Mouse (Mus musculus) lung, adult 2 months (tissue): ENCODE data around the gene 4430402I18Rik.

ENCODE experiments used
- CTCF ChIP-seq: fragments of 200-500 bp; IDR thresholded peaks from 2 replicates; pipeline ENCODE4 v1.5.1; 2011; ENCODE audit warnings: mild to moderate bottlenecking, low read length, control low read depth; ENCODE audit not compliant: insufficient read depth
- POLR2A ChIP-seq: fragments of 200-500 bp; IDR thresholded peaks from 2 replicates; pipeline ENCODE4 v1.6.1; 2011; ENCODE audit warnings: low read depth, mild to moderate bottlenecking, control low read depth, low read length, borderline replicate concordance; ENCODE audit errors: extremely low read depth

- TF ChIP-seq POLR2A (no peak), CTCF (no peak)
Measured at GRCm38 (mm10) chr19:28902111-28902510, 65.5 kb downstream of the 4430402I18Rik start.
